Mouse (Mus musculus) thymus, adult 2 months (tissue): Measurements from ENCODE around the gene Sec14l3. TPM values are rescaled to one million over a fixed set of nuclear protein-coding genes. Genes with fewer than 3 reads are reported as not detected.
"Not testable (repeated sequence)": the region's sequence is repeated elsewhere in the genome, so short reads cannot be mapped to it uniquely, and the experiment has no call there.

ENCODE experiments used
- DNase-seq: peaks from one replicate; pipeline ENCODE4 v3.0.0; 2021
- H3K27ac ChIP-seq: fragments of 200-500 bp; 2 replicates; pipeline ENCODE4 v1.5.1; 2012; ENCODE audit warnings: low read length, control low read depth; ENCODE audit not compliant: control insufficient read depth, insufficient read depth
- H3K27me3 ChIP-seq: fragments of 200-500 bp; 2 replicates; pipeline ENCODE4 v1.6.1; 2012; ENCODE audit warnings: mild to moderate bottlenecking, low read length, moderate library complexity, mixed read lengths; ENCODE audit not compliant: control insufficient read depth, insufficient read depth
- H3K36me3 ChIP-seq: fragments of 200-500 bp; 2 replicates; pipeline ENCODE4 v1.6.1; 2012; ENCODE audit warnings: mild to moderate bottlenecking, low read length, moderate library complexity; ENCODE audit not compliant: control insufficient read depth, insufficient read depth
- H3K4me1 ChIP-seq: fragments of 200-500 bp; replicated peaks from 2 replicates; pipeline ENCODE4 v1.6.1; 2012; ENCODE audit warnings: low read length; ENCODE audit not compliant: control insufficient read depth, insufficient read depth
- H3K4me3 ChIP-seq: fragments of 200-500 bp; 2 replicates; pipeline ENCODE4 v1.5.1; 2012; ENCODE audit warnings: mild to moderate bottlenecking, low read length, control low read depth, moderate library complexity; ENCODE audit not compliant: control insufficient read depth, insufficient read depth
- CTCF ChIP-seq: fragments of 200-500 bp; IDR thresholded peaks from 2 replicates; pipeline ENCODE4 v1.5.1; 2012; ENCODE audit warnings: mild to moderate bottlenecking, control low read depth, low read length, moderate library complexity, borderline replicate concordance; ENCODE audit not compliant: control insufficient read depth, poor library complexity, insufficient read depth; ENCODE audit errors: extremely low read depth
- POLR2A ChIP-seq: fragments of 200-500 bp; IDR thresholded peaks from 2 replicates; pipeline ENCODE4 v1.6.1; 2012; ENCODE audit warnings: mild to moderate bottlenecking, low read length, control low read depth, moderate library complexity; ENCODE audit not compliant: control insufficient read depth, poor library complexity, insufficient read depth; ENCODE audit errors: extremely low read depth
- WGBS: fragments of 180-500 bp; shearing (Covaris S2); methylation state at CpG from one replicate; pipeline ENCODE4 v1.1.7; 2018; 5-methylcytosine and 5-hydroxymethylcytosine counted together
- polyA plus RNA-seq: library from polyadenylated mRNA; depleted of rRNA; stranded (reverse); fragments of >200 nt; gene quantifications from 2 replicates; pipeline ENCODE4 v1.2.3, GENCODE M21; 2012

The Sec14l3 gene
- polyA plus RNA-seq, 1 experiment = 0.49 TPM

DNA sequence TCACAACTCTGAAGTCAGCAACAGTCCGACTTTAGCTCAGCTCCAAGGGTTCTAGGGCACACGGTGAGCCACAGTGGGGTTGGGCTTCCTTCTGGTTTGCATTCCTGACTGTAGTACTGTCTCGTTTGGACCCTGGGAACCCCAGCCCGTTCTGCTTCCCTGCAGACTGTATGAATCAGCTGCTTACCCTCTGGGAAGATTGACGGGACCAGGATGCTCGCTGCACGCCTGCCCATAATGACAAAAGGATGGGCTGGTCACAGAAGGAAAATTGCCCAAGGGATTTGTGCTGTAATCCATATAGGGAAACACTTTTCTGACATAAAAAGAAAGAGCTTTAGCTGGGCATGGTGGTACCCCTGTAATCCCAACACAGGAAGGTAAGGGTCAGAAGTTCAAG, 34.2 kb downstream of the Sec14l3 start:
- 84% methylated on average over 7 of the region's 7 CpGs for WGBS
- TF ChIP-seq POLR2A (no peak), CTCF (no peak)
- Histone ChIP-seq H3K4me1 (peaks cover 20% of the 10 kb centered on the region), H3K27ac (no peak overlapping the region), H3K4me3 (no peak overlapping the region), H3K27me3 (no peaks in the 10 kb centered on the region), H3K36me3 (no peaks in the 10 kb centered on the region)
- DNase-seq = no peak

DNA sequence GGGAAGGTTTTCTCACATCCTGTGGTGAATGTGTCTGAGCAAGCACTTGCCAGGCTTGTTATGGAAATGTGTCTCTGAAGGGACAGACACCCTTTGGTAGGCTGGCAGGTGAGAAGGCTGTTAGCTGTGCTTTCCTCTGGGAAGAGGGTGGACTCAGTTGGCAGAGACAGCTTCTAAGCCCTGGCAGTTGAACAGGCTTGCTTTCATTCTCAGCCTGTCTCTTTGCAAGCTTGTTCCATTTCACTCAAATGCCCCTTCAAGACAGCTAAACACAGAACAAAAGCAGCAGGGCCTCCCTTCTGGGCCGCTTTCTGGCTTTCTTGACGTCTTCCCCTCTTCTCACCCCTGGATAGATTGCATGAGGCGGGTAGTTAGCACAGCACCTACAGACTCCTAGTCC, 34.8 kb downstream of the Sec14l3 start:
- Histone ChIP-seq H3K4me1 (peaks cover 17% of the 10 kb centered on the region), H3K4me3 (no peak overlapping the region), H3K36me3 (no peaks in the 10 kb centered on the region), H3K27ac (no peak overlapping the region), H3K27me3 (no peaks in the 10 kb centered on the region)
- 96% methylated on average over 3 of the region's 3 CpGs for WGBS
- TF ChIP-seq POLR2A (no peak), CTCF (no peak)
- no peak for DNase-seq

- Histone ChIP-seq H3K36me3 (no peaks in the 10 kb centered on the region), H3K27ac (no peak overlapping the region), H3K27me3 (no peaks in the 10 kb centered on the region), H3K4me1 (peaks cover 10% of the 10 kb centered on the region), H3K4me3 (no peak overlapping the region)
- 58% methylated on average over 5 of the region's 5 CpGs for WGBS
- TF ChIP-seq POLR2A = no peak
- no peak for TF ChIP-seq CTCF
- no peak for DNase-seq
Observed at GRCm38 (mm10) chr11:4101851-4102250, 37.2 kb downstream of the Sec14l3 start.

GRCm38 (mm10) chr11:4103522-4103921, 38.9 kb downstream of the Sec14l3 start:
- Histone ChIP-seq H3K27ac (no peak overlapping the region), H3K36me3 (no peaks in the 10 kb centered on the region), H3K27me3 (no peaks in the 10 kb centered on the region), H3K4me1 (no peaks in the 10 kb centered on the region), H3K4me3 (no peak overlapping the region)
- 96% methylated on average over 14 of the region's 14 CpGs for WGBS
- DNase-seq = no peak
- TF ChIP-seq CTCF (no peak), POLR2A (no peak)

DNA sequence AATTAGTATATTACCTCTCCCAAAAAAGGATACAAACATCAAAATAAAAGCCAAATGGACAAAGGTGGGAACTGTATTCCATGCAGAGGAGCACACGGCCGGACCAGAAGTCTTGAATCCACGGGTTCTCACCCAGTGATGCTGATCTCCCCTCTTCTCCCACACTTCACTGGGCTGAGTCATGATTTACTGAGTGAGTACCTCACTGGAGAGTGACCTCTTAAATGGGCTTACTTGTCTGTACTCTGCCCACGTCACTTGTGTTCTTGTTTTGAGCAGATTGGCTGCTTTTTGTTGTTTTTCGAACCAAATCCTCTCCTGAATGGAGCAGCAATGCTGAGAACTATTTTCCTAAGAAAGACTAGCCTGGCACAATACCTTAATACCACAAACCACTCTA, 40.3 kb downstream of the Sec14l3 start:
- H3K4me3 ChIP-seq = no peak overlapping the region
- TF ChIP-seq CTCF (no peak), POLR2A (no peak)
- no peaks in the 10 kb centered on the region for H3K36me3 ChIP-seq
- DNase-seq = no peak
- H3K27me3 ChIP-seq = no peaks in the 10 kb centered on the region
- 96% methylated on average over 5 of the region's 5 CpGs for WGBS
- no peak overlapping the region for H3K27ac ChIP-seq
- H3K4me1 ChIP-seq = no peaks in the 10 kb centered on the region

DNA sequence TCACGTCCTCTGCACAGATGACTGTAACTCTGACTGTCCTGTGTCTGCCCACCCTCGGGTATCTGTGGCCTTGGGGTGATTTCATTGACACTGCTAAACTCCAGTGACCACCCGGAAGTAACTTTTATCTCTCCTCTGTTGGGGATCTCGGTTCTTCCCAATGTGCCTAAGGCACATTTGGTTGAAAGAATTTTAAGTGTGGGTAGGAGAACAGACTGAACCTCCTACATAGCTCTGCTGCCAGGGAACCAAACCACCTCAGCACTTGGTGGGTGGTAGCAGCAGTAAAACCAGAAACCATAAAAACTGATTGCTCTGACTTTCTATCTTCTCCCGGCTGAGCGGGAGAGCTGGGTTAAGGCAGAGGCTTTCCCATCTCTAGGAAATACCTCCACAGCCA, 40.8 kb downstream of the Sec14l3 start:
- TF ChIP-seq CTCF = no peak
- TF ChIP-seq POLR2A = no peak
- Histone ChIP-seq H3K36me3 (no peaks in the 10 kb centered on the region), H3K27me3 (no peaks in the 10 kb centered on the region), H3K27ac (no peak overlapping the region), H3K4me3 (no peak overlapping the region), H3K4me1 (no peaks in the 10 kb centered on the region)
- no peak for DNase-seq
- WGBS = 87% methylated on average over 6 of the region's 6 CpGs

DNA sequence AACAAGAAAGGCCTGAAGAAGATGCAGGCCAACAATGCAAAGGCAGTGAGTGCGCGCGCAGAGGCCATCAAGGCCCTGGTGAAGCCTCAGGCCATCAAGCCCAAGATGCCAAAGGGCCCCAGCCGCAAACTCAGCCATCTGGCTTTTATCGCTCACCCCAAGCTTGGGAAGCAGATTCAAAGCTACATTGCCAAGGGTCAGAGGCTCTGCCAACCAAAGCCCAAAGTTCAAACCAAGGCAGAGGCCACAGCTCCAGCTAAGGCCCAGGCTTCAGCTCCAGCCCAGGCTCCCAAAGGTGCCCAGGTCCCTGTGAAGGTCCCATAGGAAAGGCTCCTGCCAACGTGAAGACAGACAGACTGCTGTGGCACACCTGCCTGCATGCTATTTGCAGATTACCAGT, 43.3 kb downstream of the Sec14l3 start:
- not testable (repeated sequence) for DNase-seq, H3K4me1 ChIP-seq, H3K27me3 ChIP-seq, H3K4me3 ChIP-seq, H3K27ac ChIP-seq, H3K36me3 ChIP-seq
- 94% methylated on average over 6 of the region's 6 CpGs for WGBS

- no peak overlapping the region for H3K4me3 ChIP-seq
- 91% methylated on average over 7 of the region's 7 CpGs for WGBS
- H3K36me3 ChIP-seq = no peaks in the 10 kb centered on the region
- no peak for DNase-seq
- TF ChIP-seq CTCF = no peak
- TF ChIP-seq POLR2A = no peak
- H3K27me3 ChIP-seq = no peaks in the 10 kb centered on the region
- H3K4me1 ChIP-seq = no peaks in the 10 kb centered on the region
- no peak overlapping the region for H3K27ac ChIP-seq
Observed at GRCm38 (mm10) chr11:4108691-4109090, 44.0 kb downstream of the Sec14l3 start.
